Mouse (Mus musculus): Measurements from ENCODE around the gene Kctd17.

- TF ChIP-seq GATA1 (IDR thresholded peaks at IDR 0.05; ENCODE audit: borderline replicate concordance, low read length) (no peak), CTCF (IDR thresholded peaks at IDR 0.05; ENCODE audit: low read depth, low read length) (no peak), POLR2AphosphoS5 (IDR thresholded peaks at IDR 0.05; ENCODE audit: insufficient replicate concordance, low read depth, low read length) (no peak)
Measured at GRCm38 (mm10) chr15:78479470-78479869, 51.1 kb downstream of the Kctd17 start.

Data from G1E (cell line).